Mouse (Mus musculus) ovary, postnatal 36 days (tissue): Measurements from ENCODE around the gene Btrc.
"Not testable (repeated sequence)": the region's sequence is repeated elsewhere in the genome, so short reads cannot be mapped to it uniquely, and the experiment has no call there.

Experiments
- DNase-seq: peaks from one replicate; pipeline ENCODE4 v3.0.0; 2022; ENCODE audit warnings: low spot score, mixed read lengths

Gene Btrc

GRCm38 (mm10) chr19:45363384-45363926, at the start of gene Btrc:
TSS of gene Btrc (plus strand) at chr19:45363734.
- DNase-seq, result peak; percentile 100

DNA sequence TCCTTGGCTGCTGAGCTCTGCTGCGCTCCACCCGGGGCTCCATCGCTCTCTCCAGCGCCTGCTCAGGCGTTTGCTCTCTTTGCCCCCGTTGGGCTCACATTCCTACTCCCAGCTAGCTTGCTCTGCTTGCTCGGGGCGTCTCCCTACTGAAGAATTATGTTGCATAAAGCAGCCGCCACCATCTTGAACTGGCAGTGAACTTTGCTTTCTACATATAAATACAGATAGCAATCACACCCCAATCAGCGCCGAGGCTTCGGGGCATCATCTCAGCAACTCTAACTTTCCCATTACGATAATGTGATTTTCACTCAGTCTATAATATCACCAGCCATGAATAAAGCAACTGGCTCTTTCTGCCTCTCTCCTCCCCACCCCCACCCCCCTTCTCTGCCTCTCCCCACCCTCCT, 46.1 kb upstream of the Btrc start:
- DNase-seq, result no peak

DNA sequence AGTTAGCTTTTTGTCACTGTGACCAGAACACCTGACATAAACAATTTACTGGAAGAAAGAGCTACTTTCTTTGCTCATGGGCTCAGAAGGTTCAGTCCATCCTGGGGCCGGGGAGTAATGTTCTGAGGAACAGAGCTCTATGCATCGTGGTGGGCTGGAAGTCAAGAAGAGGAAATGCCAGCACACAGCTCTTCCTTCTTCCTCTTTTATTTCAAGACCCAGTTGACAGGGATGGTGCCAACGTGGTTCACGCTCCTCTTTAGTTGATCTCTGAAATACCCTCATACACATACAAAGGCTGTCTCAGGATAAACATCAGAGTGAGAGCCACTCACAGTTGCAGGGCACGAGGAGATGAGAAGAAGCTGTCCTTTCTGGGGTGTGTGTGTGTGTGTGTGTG, 42.5 kb upstream of the Btrc start:
- DNase-seq, result no peak

- no peak for DNase-seq
Observed at GRCm38 (mm10) chr19:45329039-45329438, 34.5 kb upstream of the Btrc start.

DNA sequence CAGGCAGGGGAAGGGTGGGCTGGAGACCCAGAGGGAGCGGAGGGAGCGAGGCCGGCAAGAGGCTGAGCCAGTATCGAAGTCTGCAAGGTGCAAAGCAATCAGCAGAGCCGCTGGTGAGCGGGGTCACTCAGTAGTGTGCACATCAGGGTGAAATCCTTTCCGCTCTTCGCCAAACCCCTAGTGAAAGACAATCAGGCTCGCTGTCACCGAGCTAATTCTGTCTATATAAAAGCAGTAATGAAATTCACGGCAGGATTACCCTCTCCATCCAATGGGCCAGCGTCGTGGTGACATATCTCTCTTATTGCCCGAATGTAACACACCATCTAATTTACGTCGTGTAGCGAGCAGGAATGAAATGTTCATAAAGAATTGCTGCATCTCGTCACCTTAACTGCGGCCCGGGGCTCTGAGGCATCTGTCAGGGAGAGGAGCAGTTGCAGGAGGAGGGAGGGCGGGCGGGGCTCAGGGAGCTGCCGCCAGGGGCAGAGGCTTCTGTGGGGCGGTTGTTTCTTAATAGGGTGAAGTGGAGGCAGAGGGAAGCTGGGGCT, 33.7 kb upstream of the Btrc start:
- no peak for DNase-seq

DNA sequence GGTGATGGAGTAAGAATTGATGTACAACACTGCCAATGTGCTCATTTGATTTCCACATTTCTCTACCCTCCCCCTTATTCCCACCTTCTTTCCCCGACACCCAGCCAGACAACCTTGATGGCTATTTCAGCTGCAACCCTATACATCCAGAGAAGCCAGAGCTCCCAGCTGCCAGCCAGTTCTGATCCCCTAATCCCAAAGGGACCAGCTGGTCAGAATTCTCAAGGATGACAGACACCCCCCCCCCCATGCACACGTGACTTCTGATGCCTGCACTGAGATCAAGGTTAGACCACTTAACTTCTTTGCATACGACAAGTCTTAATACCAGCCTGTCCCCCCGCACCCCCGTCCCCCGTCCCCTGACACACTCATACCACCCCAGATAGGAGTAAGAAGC, 26.8 kb upstream of the Btrc start:
- no peak for DNase-seq

- DNase-seq, result no peak
Observed at GRCm38 (mm10) chr19:45338182-45338581, 25.4 kb upstream of the Btrc start.

DNA sequence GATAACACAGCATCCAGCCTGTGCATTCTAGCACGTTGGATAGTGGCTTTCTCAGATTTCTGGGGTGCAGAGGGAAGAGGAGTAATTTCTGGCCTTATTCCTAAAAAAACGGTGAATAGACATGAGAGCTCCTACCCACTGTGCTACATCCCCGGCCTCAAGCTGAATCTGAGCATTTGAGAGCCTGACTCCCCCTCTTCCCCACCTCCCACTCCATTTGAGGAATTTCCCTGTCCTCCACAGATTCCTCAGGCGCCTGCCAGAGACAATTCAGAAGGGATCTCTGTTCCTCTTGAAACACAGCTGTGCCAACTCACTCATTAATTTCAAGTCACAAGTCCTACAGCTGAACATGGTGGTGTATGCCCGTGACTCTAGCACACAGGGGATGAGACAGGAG, 19.6 kb upstream of the Btrc start:
- DNase-seq, result no peak

DNA sequence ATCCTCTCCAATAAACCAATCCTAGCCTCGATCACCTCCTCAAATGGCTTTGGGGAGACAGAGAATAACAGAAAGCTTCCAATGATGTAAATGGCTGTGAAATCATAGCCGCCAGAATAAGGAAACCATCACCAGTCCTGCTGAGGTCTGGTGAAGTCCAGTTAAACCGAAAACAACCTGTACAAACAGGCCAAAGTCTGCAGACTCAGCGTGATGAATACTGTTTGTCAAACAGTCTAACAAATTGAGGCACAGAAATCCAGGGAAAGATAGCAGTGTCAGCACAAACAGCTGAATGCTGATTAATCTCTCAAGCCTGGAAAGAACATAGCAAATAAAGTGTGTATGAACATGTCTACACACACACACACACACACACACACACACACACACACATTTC, 15.3 kb upstream of the Btrc start:
- DNase-seq, result no peak

GRCm38 (mm10) chr19:45350456-45350855, 13.1 kb upstream of the Btrc start:
- no peak for DNase-seq

DNA sequence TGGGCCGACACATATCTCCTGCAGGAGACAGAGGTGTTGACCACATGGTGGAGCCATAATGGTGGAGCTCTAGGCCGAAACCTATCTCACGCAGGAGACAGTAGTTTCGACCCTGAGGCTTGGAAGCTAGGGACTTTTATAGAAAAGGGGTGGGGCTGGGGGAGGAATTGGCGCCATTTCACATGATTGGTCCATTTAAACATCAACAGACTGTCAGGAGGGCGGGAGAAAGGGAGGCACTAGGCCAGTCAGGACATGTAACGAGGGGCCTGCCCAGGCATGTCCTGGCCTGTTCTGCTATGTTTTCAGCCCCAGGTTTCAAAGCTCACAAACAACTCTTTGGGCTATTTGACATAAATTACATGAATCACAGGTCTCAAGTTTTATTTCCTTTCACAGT, 10.8 kb upstream of the Btrc start:
- not testable (repeated sequence) for DNase-seq

DNA sequence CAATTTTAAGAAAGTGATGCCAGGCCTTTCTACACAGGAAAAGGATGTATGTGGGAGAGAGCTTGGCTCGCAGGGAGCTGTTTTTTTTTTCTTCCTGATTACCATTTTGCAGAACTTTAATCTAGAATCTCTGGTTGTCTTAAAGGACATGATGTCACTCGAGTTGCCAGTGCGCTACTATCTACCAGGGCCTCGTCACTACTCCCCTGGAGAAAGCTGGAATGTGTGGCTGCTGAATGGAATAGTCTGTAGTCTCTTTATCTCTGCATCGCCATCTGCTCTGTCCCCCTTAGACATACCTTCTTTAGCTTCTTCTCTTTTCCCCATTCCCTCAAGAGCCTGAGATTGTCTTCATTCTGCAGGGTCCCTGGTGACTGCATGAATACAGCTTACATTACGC, 7.9 kb upstream of the Btrc start:
- DNase-seq, result no peak

GRCm38 (mm10) chr19:45356868-45357267, 6.7 kb upstream of the Btrc start:
- DNase-seq, result not testable (repeated sequence)

GRCm38 (mm10) chr19:45360486-45360885, 3.0 kb upstream of the Btrc start:
- DNase-seq, result no peak

DNA sequence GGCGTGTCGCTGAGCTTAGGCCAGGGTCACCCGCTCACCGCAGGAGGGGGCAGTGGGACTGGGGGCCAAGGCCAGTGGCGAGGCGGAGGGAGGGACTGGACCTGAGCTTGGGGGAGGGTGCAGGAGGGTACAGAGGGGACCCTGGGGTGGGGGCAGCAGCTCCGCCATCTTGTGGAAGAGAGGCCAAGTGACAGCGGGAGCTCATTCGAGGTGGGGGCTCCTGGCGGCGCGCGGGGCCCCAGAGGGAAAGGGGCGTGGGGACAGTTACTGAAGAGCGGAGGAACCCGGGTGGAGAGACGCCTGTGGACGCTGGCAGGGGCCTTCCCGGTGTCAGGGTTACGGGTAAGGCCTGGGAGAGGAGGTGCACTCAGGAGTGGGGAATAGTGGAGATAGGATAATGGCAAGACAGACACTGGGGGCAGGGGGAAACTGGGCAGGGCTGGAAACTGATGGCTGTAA, 428 bp downstream of the Btrc start:
- no peak for DNase-seq

GRCm38 (mm10) chr19:45366651-45367050, 3.1 kb downstream of the Btrc start:
- DNase-seq, result no peak

DNA sequence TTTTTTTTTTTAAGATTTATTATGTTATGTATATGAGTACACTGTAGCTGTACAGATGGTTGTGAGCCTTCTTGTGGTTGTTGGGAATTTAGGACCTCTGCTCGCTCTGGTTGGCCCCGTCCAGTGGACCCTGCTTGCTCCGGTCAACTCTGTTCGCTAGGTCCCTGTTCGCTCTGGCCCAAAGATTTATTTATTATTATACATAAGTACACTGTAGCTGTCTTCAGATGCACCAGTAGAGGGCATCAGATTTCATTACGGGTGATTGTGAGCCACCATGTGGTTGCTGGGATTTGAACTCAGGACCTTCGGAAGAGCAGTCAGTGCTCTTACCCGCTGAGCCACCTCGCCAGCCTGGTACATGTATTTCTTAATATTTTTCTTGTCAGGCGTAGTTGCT, 21.3 kb downstream of the Btrc start:
- not testable (repeated sequence) for DNase-seq

DNA sequence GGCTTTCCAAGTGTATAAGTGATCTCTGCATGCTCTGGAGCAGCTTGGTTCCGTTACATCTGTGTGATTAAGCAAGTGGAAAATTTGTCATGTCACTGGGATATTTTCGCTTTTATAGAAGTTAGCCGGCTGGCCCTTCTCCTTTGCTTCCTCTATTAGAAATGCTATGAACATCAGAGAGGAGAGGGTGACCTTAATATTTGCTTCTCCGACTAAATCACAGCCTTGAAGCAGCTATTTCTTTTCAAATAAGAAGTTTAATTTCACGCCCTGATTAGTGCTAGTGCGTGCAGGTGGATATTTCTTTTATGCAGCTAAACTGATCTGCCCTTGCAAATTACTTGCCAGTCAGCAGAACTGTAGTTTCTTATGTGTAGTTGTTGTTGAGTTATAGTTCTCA, 25.0 kb downstream of the Btrc start:
- no peak for DNase-seq

DNA sequence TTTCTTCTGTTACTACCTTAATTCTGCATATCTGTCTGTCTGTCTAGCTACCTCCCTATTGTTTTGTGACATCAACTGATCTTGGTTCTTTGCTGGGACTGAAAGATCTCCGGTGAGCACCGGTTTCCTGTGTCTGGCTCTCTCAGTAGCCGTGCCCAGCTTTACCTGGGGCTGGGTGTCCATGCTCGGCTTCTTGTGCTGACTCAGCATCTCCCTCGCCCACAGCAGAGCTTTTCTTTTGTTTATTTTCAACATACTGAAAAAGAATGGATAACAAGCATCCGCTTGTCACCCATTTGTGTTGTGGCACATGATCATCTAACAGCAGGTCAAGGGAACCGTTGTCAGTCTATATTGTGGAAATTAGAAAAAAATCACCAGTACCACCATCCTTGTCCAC, 30.5 kb downstream of the Btrc start:
- DNase-seq, result no peak

DNA sequence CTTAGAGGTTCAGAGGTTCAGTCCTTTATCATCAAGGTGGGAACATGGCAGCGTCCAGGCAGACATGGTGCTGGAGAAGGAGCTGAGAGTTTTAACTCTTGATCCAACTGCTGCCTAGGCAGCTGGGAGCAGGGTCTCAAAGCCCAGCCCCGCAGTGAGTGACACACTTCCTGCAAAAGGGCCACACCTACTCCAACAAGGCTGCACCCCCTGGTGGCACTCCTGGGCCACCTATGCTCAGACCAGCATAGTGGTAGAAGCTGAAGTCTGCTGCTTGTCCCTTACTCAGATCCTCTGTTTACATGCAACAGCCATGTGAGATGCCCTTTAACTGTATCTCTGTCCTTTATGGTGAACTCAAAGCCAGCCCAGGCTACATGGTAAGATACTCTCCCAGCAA, 47.5 kb downstream of the Btrc start:
- no peak for DNase-seq

DNA sequence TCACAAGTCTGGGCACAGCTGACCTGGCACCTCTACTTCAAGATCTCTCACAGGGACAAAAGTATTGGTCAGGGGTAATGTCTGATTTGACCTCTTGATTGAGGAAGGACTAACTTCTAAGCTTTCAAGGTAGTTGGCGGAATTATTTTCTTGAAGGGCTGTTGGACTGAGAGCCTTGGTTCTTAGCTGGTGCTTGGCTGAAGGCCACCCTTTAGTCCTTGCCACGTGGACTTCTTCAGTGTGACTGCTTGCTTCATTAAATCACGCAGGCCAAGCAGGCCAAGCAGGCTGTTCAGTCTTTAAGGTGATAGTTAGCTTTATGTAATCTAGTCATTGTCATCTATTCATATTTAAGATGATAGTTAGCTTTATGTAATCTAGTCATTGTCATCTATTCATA, 49.2 kb downstream of the Btrc start:
- DNase-seq, result no peak

- DNase-seq, result no peak
Observed at GRCm38 (mm10) chr19:45413966-45414365, 50.4 kb downstream of the Btrc start.

DNA sequence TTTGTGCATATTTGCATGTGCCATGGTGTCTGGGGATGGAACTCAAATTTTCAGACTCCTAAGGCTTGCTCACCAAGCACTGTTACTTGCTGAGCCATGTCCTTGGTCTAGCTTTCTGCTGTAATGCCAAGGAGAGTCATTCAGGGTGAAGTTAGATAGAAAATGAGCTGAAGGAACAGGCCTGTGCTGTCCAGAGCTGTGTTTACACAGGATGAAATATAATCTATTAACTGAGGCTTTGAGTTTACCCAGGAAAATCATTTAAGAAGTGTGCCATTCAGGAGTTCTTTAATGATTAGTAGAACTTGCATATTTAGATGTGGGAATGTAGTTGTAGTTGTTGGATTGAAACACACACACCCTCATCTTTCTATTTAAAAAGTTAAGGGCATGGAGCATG, 54.1 kb downstream of the Btrc start:
- DNase-seq, result no peak

GRCm38 (mm10) chr19:45422276-45422675, 58.7 kb downstream of the Btrc start:
- no peak for DNase-seq
